Mouse (Mus musculus) embryonic fibroblast, embryonic 13.5 days (primary cell): ENCODE data around the gene H2-Ab1. TPM values are rescaled to one million over a fixed set of nuclear protein-coding genes. Genes with fewer than 3 reads are reported as not detected.

Experiments
- H3K27ac ChIP-seq: 2 replicates; pipeline ENCODE4 v1.5.1; 2012; ENCODE audit warnings: low read length, control low read depth, inconsistent platforms; ENCODE audit not compliant: insufficient read depth
- H3K4me1 ChIP-seq: 2 replicates; pipeline ENCODE4 v1.6.1; 2011; ENCODE audit warnings: low read length; ENCODE audit not compliant: control insufficient read depth, insufficient read depth
- H3K4me3 ChIP-seq: 2 replicates; pipeline ENCODE4 v1.5.1; 2011; ENCODE audit warnings: mild to moderate bottlenecking, control low read depth, low read length; ENCODE audit not compliant: insufficient read depth
- CTCF ChIP-seq: IDR thresholded peaks from 2 replicates; pipeline ENCODE4 v1.5.1; 2011; ENCODE audit warnings: mild to moderate bottlenecking, control low read depth, low read length, moderate library complexity, borderline replicate concordance; ENCODE audit not compliant: insufficient read depth
- POLR2A ChIP-seq: IDR thresholded peaks from 2 replicates; pipeline ENCODE4 v1.6.1; 2011; ENCODE audit warnings: low read depth, mild to moderate bottlenecking, control low read depth, low read length, moderate library complexity
- polyA plus RNA-seq: library from polyadenylated mRNA; stranded (reverse); fragments of >200 nt; gene quantifications from 2 replicates; pipeline ENCODE4 v1.2.4, GENCODE M21; 2011; ENCODE audit warnings: low read depth; ENCODE audit not compliant: missing spikeins, insufficient read length

H2-Ab1 gene
- polyA plus RNA-seq = not detected in 2 replicates

- TF ChIP-seq POLR2A (no peak), CTCF (no peak)
- Histone ChIP-seq H3K27ac (no peak within 1 kb of the TSS), H3K4me3 (no peak within 1 kb of the TSS), H3K4me1 (no peaks in the 10 kb centered on the region)
These were observed at the start of gene H2-Ab1 for GRCm38 (mm10) chr17:34257594-34258375. H2-Ab1 (plus strand) TSS chr17:34257689.

GRCm38 (mm10) chr17:34207866-34208265, 49.6 kb upstream of the H2-Ab1 start:
- no peak for TF ChIP-seq CTCF
- no peak for TF ChIP-seq POLR2A

DNA sequence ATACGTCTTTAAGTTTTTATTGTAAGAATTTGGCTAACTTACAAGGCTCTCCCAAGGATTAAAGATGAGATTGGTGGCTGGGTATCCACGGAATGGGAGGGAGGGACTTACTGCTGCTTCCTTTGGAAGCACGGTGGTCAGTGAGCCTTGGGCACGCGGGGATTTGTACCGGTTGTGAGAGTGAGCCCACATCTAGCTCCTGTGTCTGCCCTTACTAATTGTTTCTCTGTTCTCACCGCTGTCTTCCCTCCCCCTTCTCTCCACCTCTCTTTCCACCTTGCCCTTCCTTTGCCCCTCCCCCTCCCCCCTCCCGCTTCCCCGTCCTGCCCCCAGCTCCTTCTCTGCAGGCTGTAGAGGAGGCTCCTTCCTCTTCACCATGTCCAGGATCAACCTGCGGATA, 49.1 kb upstream of the H2-Ab1 start:
- Histone ChIP-seq H3K4me1 (no peaks in the 10 kb centered on the region), H3K27ac (no peak overlapping the region), H3K4me3 (no peak overlapping the region)
- no peak for TF ChIP-seq CTCF
- no peak for TF ChIP-seq POLR2A

More at GRCm38 (mm10) chr17:34207866-34208265, 49.6 kb upstream of the H2-Ab1 start:
- Histone ChIP-seq H3K4me1 (no peaks in the 10 kb centered on the region), H3K27ac (no peak overlapping the region), H3K4me3 (no peak overlapping the region)

DNA sequence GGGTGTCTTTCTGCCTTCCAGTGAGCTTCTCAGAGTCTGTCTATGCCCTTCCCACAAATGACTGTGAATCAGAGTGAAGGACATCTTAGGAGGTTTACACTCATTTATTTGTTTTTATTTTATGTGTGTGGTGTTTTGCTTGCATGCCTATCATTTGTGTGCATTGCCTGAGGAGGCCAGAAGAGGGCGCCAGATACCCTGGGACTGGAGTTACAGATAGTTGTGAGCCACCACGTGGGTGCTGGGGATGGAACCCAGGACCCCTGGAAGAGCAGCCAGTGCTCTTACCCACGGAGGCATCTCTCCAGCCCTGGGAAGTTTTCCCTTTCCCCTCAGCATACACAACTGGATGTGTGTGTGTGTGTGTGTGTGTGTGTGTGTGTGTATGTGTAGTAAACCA, 47.8 kb upstream of the H2-Ab1 start:
- TF ChIP-seq POLR2A = no peak
- TF ChIP-seq CTCF = no peak
- Histone ChIP-seq H3K4me3 (no peak overlapping the region), H3K4me1 (no peaks in the 10 kb centered on the region), H3K27ac (no peak overlapping the region)

DNA sequence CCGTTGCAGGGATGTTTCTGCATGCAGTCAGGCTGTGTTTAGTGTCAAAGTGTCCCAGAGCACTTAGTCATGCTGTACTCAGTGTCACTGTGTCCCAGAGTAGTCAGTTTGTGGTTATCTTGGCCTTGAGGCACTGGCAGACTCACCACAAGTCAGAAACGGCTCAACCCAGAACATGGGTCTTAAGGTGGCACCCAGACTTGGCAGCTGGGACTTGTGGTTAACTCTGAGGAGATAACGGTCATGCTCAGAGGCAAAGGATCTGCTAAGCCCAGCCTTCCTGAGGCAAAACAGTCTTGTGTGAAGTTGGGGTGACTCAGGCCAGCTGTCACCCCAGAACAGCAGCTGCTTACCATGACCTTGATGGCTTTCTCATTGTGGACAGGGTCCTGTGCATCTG, 46.9 kb upstream of the H2-Ab1 start:
- TF ChIP-seq POLR2A = no peak
- no peak for TF ChIP-seq CTCF
- Histone ChIP-seq H3K4me1 (no peaks in the 10 kb centered on the region), H3K4me3 (no peak overlapping the region), H3K27ac (no peak overlapping the region)

GRCm38 (mm10) chr17:34211746-34212365, 45.6 kb upstream of the H2-Ab1 start:
- no peaks in the 10 kb centered on the region for H3K4me1 ChIP-seq
- no peak for TF ChIP-seq POLR2A
- no peak for TF ChIP-seq CTCF
- no peak overlapping the region for H3K4me3 ChIP-seq
- no peak overlapping the region for H3K27ac ChIP-seq

DNA sequence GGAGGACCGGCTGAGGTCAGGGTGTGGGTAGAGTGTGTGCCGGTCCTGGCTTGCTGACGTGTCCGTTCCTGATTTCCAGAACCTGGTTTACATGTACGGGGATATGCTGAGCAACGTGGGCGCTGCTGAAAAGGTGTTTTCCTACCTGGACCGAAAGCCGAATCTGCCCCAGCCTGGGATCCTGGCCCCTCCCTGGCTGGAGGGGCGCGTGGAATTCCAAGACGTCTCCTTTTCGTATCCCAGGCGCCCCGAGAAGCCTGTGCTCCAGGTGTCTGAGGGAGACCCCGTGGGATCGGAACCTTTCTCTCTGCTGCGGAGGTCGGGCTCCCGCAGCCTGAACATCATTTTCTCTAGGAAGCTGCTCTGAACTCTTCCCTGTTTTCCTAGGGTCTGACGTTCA, 43.6 kb upstream of the H2-Ab1 start:
- Histone ChIP-seq H3K4me1 (no peaks in the 10 kb centered on the region), H3K4me3 (no peak overlapping the region), H3K27ac (no peak overlapping the region)
- TF ChIP-seq POLR2A = no peak

- TF ChIP-seq POLR2A = no peak
- no peak for TF ChIP-seq CTCF
- no peak overlapping the region for H3K27ac ChIP-seq
- H3K4me3 ChIP-seq = no peak overlapping the region
- H3K4me1 ChIP-seq = no peaks in the 10 kb centered on the region
These were observed 42.3 kb upstream of the H2-Ab1 start for GRCm38 (mm10) chr17:34215176-34215575.

GRCm38 (mm10) chr17:34217216-34217928, 40.1 kb upstream of the H2-Ab1 start:
- Histone ChIP-seq H3K27ac (no peak overlapping the region), H3K4me1 (no peaks in the 10 kb centered on the region), H3K4me3 (no peak overlapping the region)
- TF ChIP-seq CTCF (no peak), POLR2A (no peak)

GRCm38 (mm10) chr17:34217986-34218385, 39.5 kb upstream of the H2-Ab1 start:
- H3K4me1 ChIP-seq = no peaks in the 10 kb centered on the region
- H3K27ac ChIP-seq = no peak overlapping the region
- no peak for TF ChIP-seq POLR2A
- no peak for TF ChIP-seq CTCF
- no peak overlapping the region for H3K4me3 ChIP-seq
